Mouse (Mus musculus): Measurements from ENCODE around the gene Cog4.
"Not testable (repeated sequence)": the region's sequence is repeated elsewhere in the genome, so short reads cannot be mapped to it uniquely, and the experiment has no call there.

Cog4 gene

GRCm38 (mm10) chr8:110828511-110828910 is 17.9 kb upstream of the Cog4 start:
- no peak for DNase-seq (ENCODE audit: extremely low read depth, low read depth)

GRCm38 (mm10) chr8:110831956-110832355 is 14.4 kb upstream of the Cog4 start:
- no peak for DNase-seq (ENCODE audit: extremely low read depth, low read depth)

- DNase-seq (ENCODE audit: extremely low read depth, low read depth), result no peak
These were observed 4.3 kb upstream of the Cog4 start for GRCm38 (mm10) chr8:110842012-110842574.

DNA sequence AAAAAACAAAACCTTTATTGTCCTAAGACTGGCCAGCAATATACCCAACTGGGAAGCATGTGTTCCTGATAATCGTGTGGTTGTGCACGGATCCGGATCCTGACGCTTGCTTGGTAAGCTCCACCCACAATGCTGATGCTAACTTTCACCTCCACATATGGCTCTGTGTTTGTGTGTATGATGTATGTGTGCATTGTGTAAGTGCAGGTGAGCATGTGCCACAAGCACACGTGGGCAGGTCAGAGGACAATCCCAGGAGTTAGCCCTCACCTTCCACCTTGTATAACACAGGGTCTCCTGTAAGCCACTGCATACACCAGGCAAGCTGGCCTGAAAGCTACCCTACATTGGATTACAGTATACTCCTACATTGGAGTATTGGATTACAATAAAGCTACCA is 3.2 kb upstream of the Cog4 start:
- DNase-seq (ENCODE audit: extremely low read depth, low read depth), result no peak

- no peak for DNase-seq (ENCODE audit: extremely low read depth, low read depth)
These were observed 1.5 kb upstream of the Cog4 start for GRCm38 (mm10) chr8:110844941-110845340.

- no peak for DNase-seq (ENCODE audit: extremely low read depth, low read depth)
These were observed 487 bp upstream of the Cog4 start for GRCm38 (mm10) chr8:110845821-110846404.

DNA sequence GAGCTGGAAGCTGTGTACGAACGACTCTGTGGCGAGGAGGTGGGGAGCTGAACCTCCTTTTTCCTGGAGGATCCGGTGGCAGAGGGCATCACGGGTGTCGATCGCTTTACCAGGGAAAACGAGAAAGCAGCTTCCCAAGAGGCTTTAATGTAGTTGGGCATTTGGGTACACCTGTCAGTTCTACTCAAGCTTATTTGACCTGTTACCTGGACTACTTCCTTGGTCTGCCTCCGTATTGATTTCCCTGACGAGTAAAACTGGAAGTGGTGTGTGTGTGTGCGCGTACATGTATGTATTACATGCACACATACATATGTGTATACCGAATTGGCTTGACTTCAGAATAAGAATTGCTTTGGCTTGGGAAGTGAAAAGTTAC is 760 bp downstream of the Cog4 start:
- no peak for DNase-seq (ENCODE audit: extremely low read depth, low read depth)

DNA sequence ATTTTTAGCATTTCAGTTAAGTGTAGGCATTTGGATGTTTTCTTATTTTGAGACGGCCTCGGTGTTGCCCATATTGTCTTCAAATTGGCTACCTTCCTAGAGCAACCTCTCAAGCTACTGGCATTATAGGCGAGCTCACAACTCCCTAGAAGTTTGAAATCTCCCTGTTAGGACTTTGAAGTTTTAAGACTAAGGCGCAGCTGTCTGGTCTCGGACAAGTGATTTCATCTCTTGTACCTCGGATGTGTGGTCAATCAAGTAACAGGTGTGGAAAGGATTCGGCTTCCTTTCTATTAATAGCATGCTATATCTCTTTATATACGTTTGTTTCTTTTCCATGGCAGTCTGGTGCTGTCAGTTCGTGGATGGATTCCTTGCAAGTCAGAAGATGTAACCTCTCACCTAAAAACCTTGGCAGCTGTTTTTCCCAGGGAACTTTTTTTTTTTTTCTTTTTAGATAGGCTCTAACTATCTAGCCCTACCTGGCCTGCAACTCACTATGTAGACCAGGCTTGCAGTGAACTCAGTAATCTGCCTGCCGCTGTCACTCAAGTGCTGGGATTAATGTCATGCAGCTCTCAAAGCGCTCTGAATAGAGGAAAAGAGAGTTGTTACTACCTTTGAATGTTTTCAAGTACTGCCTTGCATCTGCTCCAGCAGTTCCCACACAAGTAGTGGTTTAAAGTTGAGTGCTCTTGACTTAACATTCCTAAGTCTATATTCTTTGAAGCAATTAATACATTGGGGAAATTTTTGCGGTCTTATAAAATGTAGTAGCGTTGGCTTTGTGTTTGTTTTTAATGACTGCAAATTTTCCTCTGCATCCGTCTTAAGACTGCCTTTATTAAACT is 1.5 kb downstream of the Cog4 start:
- no peak for DNase-seq (ENCODE audit: extremely low read depth, low read depth)

DNA sequence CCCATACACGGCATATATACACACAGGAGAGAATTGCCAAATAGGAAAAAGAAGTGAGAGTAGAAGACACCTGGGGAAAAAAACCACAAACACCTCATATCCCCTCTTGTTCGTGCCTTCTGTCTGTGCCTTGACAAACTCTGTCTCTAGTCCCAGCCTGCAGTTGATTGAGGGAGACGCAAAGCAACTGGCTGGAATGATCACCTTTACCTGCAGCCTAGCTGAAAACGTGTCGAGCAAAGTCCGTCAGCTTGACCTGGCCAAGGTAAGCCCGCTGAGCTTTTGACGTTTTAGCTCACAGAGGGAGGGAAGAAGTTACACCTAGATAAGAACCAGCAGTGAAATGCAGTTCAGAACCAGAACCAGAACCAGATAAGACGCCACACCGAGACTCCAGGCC is 4.8 kb downstream of the Cog4 start:
- DNase-seq (ENCODE audit: extremely low read depth, low read depth), result no peak

DNA sequence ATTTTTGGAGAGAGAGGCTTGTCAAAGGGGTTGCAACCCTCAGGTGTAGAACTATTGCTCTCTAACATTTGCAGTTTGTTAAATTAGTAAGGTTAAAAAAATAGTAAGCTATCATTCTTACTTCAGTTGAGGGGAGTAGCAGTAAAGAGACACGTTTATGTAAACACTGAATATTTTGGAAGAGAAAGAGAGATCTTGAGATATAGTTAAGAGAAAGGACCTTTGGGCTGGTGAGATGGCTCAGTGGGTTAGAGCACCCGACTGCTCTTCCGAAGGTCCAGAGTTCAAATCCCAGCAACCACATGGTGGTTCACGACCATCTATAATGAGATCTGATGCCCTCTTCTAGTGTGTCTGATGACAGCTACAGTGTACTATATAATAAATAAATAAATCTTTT is 9.7 kb downstream of the Cog4 start:
- not testable (repeated sequence) for DNase-seq (ENCODE audit: extremely low read depth, low read depth)

DNA sequence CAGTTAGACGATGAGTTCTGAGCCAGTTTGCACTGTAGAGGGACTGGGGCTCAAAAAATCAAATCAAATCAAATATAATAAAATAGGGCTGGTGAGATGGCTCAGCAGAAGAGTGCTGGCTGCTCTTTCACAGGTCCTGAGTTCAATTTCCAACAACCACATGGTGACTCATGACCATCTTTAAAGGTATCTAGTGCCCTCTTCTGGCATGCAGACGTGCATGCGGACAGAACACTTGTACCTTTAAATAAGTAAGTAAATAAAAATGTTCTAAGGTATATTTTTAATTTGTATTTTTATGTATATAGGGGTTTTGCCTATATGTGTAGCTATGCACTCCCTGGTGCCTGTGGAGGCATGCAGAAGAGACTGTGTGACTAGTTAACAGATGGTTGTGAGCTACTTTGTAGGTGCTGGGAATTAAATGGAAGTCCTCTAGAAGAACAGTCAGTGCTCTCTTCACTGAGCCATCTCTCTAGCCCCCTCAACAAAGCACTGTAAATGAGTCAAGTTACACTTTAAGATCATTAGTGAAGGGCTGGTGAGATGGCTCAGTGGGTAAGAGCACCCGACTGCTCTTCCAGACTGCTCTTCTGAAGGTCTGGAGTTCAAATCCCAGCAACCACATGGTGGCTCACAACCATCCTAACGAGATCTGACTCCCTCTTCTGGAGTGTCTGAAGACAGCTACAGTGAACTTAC is 10.5 kb downstream of the Cog4 start:
- no peak for DNase-seq (ENCODE audit: extremely low read depth, low read depth)

DNA sequence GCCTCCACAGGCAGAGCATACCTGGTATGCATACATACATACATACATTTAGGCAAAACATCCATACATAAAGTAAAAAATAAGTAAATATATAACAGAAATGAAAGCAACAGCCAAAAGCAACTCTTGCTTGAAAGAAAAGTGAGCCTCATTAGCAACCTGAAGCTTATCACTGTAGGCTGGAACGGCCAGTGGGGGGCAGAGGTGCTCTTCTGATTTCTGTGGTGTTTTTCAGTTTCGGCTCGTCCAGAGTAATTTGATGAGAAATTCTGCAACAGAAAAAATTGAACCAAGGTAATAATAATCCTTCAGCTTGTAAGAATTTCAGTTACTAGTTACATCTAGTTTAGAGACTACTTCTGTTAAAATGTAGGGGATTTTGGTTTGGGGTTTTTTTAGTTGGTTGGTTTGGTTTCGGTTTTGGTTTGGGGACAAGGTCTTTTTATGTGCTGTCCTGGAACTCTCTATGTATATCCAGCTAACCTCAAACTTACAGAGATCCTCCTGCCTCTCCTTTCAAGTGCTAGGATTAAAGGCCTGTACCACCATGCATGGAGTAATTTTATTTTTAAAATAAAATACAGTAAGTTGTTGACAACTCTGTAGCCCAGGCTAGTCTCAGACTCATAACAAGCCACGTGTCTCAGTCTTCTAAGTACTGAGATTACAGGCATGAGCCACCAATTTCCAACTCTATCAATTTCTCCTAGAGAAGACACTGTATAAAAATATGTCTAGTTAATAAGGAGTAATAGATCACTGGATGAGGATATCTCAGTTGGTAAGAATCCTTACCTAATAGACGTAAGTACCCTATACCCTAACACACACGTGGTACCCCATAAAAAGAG is 13.5 kb downstream of the Cog4 start:
- no peak for DNase-seq (ENCODE audit: extremely low read depth, low read depth)

GRCm38 (mm10) chr8:110861347-110862025 is 15.1 kb downstream of the Cog4 start:
- not testable (repeated sequence) for DNase-seq (ENCODE audit: extremely low read depth, low read depth)

DNA sequence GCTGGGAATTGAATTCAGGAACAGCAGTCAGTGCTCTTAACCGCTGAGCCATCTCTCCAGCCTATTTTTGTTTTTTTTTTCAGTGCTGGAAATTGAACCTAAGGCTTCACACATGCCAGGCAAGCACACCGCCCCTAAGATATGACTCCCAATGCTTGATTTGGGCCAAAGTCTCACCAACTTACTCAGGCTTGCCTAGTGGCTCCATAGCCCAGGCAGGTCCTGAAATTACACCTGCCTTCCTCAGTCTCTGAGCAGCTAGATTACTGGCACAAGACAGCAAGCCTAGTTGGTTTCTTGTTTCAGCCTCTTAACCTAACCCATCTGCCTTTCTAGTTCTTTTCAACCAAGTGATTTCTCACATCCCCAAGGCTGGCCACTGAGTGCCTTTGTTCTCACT is 24.1 kb downstream of the Cog4 start:
- DNase-seq (ENCODE audit: extremely low read depth, low read depth), result no peak

DNA sequence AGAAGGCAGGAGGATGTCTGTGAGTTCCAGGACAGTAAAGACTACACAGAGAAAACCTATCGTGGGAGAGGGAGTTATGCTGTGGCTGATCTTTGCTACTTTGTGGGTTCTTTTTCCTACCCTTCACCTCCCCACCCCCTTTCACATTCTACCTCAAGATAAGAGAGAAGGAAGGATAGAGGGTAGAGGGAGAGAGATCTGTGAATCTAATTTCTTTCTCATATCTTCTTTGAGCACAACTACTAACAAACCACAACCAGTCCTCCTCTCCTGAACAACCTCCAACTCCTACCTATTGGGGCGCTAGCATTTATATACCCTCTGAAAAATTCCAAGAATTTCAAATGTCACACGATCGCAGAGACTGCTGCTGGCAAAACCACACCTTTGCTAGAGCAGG is 31.5 kb downstream of the Cog4 start:
- peak; percentile 65 for DNase-seq (ENCODE audit: extremely low read depth, low read depth)

DNA sequence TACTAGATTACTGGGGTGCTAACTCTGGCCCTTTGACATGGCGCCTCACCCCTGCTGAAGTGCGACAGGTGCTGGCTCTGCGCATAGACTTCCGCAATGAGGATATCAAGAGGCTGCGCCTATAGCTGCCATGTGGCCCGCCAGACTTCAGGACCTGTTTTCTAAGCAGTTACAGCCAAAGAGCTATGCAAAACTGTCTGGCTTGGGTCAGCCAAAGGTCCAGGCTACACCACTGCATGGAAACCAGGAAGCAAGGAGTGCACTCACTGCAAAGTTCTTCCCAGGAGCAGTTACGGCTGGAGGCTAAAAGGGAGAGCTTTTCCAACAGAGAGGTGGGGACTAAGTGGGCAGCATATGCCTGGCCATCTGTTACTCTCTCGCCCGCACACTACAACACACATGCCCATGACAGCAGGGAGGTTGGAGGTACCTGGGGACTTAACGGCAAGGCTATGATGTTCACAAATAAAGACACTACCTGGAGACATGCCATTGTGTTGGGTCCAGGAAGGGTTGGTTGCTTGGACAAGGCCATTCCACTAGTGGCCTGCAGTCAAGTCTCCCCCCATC is 35.4 kb downstream of the Cog4 start:
- DNase-seq (ENCODE audit: extremely low read depth, low read depth), result no peak

- no peak for DNase-seq (ENCODE audit: extremely low read depth, low read depth)
These were observed 37.4 kb downstream of the Cog4 start for GRCm38 (mm10) chr8:110883824-110884223.

DNA sequence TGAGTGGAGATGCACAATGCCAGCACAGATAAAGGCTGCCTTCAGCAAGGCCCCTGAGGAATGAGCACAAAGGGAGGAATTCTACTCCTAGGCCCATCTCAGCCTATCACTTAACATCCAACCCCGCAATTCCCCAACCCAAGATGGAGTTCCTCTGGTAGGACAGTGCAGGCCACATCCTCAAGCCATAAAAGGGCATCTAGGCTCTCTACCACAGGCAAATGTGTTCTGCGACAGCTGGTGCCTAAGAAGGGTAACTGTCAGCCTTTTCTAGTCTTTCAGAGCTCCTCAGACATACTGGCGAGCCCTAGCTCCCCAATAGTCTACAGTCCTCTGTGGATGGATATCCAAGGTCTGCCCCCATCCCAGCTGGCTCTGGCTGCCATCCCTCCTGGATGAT is 40.2 kb downstream of the Cog4 start:
- no peak for DNase-seq (ENCODE audit: extremely low read depth, low read depth)

GRCm38 (mm10) chr8:110887551-110887950 is 41.2 kb downstream of the Cog4 start:
- no peak for DNase-seq (ENCODE audit: extremely low read depth, low read depth)

- DNase-seq (ENCODE audit: extremely low read depth, low read depth), result no peak
These were observed 42.0 kb downstream of the Cog4 start for GRCm38 (mm10) chr8:110888441-110888840.
